Mouse (Mus musculus) limb, embryonic 14.5 days (tissue): Measurements from ENCODE around the gene Pcnx. TPM values are rescaled to one million over a fixed set of nuclear protein-coding genes. Genes with fewer than 3 reads are reported as not detected.

Experiments
- ATAC-seq: fragments of 200-750 bp; cut with Nextera tagmentation; 2 replicates; pipeline ENCODE4 v1.8.0; 2017; ENCODE audit warnings: low read depth, moderate number of reproducible peaks, moderate TSS enrichment; ENCODE audit not compliant: low FRiP score
- DNase-seq: peaks from one replicate; pipeline ENCODE4 v3.0.0-alpha.2; 2015; ENCODE audit warnings: low spot score
- H3K27ac ChIP-seq: fragments of 300-500 bp; sonication (generic); replicated peaks from 2 replicates; pipeline ENCODE4 v1.5.1; 2014; ENCODE audit warnings: low read depth, mild to moderate bottlenecking, low read length, moderate library complexity, mixed read lengths
- H3K27me3 ChIP-seq: fragments of 300-500 bp; sonication (generic); 2 replicates; pipeline ENCODE4 v1.6.1; 2014; ENCODE audit warnings: low read length, mixed read lengths; ENCODE audit not compliant: control insufficient read depth, insufficient read depth
- H3K36me3 ChIP-seq: fragments of 300-500 bp; sonication (generic); 2 replicates; pipeline ENCODE4 v1.6.1; 2014; ENCODE audit warnings: mild to moderate bottlenecking, low read length, moderate library complexity, mixed read lengths; ENCODE audit not compliant: control insufficient read depth, insufficient read depth
- H3K4me1 ChIP-seq: fragments of 300-500 bp; sonication (generic); 2 replicates; pipeline ENCODE4 v1.6.1; 2014; ENCODE audit warnings: antibody characterized with exemption, low read length, mixed read lengths; ENCODE audit not compliant: control insufficient read depth, insufficient read depth
- H3K4me2 ChIP-seq: fragments of 300-500 bp; sonication (generic); replicated peaks from 2 replicates; pipeline ENCODE4 v1.6.1; 2014; ENCODE audit warnings: low read depth, mild to moderate bottlenecking, low read length, moderate library complexity; ENCODE audit not compliant: severe bottlenecking
- H3K4me3 ChIP-seq: fragments of 300-500 bp; sonication (generic); replicated peaks from 2 replicates; pipeline ENCODE4 v1.5.1; 2014; ENCODE audit warnings: low read length
- H3K9ac ChIP-seq: fragments of 300-500 bp; sonication (generic); 2 replicates; pipeline ENCODE4 v1.6.1; 2014; ENCODE audit warnings: mild to moderate bottlenecking, low read depth, low read length, moderate library complexity; ENCODE audit not compliant: severe bottlenecking
- H3K9me3 ChIP-seq: fragments of 300-500 bp; sonication (generic); 2 replicates; pipeline ENCODE4 v1.6.1; 2016; ENCODE audit warnings: low read length; ENCODE audit not compliant: control insufficient read depth
- POLR2A ChIP-seq: fragments of 200-500 bp; IDR thresholded peaks from 2 replicates; pipeline ENCODE4 v1.8.0; 2012; ENCODE audit warnings: inconsistent platforms, mild to moderate bottlenecking, moderate library complexity, borderline replicate concordance; ENCODE audit not compliant: insufficient read depth, insufficient read length; ENCODE audit errors: extremely low read depth
- WGBS: fragments of 180-500 bp; shearing (Covaris S2); extraction: QIAGEN DNeasy Blood & Tissue Kit; methylation state at CpG from one replicate; pipeline ENCODE4 v1.1.7; 2014; 5-methylcytosine and 5-hydroxymethylcytosine counted together
- polyA plus RNA-seq, 2 experiments: library from polyadenylated mRNA; depleted of rRNA in 1 of 2; stranded (reverse) in 1 of 2; unstranded in 1 of 2; fragments of >200 nt; fragmentation: Nextera tagmentation in 1 of 2; extraction: Ambion mirVana in 1 of 2; gene quantifications; 2 replicates each; pipeline versions ENCODE4 v1.2.1 to v1.2.3; 2012 to 2014

Gene Pcnx
- polyA plus RNA-seq (2012; rRNA removed) (32.5 and 36.6 TPM in 2 replicates), polyA plus RNA-seq (2014; fragmentation: Nextera tagmentation; extraction: Ambion mirVana) (18.4 and 20.0 TPM in 2 replicates)

DNA sequence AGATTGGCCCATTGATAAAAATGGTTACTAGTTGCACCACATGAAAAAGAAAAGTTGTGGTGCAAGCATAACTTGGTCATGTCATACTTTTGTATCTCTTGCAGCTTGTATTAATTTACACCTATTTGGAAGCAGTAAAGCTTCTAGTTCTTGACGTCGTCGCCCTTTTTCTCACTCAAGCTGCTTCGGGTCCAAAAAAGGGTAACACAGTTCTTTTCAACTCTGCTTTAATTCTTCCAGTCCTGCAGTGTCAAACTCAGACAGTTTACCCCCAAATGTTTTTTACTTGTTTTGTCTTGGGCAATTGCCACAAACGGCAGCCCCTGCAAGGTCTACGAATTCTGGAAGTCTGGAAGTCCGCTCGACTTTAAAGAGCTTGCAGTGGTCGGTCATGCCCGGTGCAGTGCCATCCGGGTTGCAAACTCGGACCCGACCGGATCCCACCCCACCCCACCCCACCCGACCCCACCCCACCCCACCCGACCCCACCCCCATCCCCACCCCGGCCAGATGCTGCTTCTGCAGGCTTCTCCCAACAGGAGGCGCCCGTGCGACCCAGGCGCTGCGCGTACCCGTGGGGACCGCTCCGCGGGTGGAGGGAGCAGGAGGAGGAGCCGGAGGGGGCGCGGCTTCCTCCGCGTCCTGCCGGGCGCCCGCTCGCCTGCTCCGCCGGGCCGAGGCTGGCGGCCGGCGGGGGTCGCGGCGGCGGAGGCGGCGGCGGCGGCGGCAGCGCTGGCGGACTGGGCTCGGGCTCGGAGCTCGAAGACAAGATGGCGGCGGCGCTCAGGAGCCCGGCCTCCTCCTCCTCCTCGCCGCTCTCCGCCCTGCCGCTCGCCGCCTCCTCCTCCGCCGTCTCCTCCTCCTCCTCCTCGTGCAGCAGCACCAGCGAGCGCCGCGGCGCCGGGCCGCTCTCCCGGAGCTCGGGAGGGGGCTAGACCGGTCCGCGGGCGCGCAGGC lies at the start of gene Pcnx:
Gene Pcnx (plus strand): TSS at position 673 of the 957 bp plus-strand sequence.
- Histone ChIP-seq H3K36me3 (no peaks in the 10 kb centered on the region), H3K4me1 (peaks cover 26% of the 10 kb centered on the region), H3K27ac (peak within 1 kb of the TSS; percentile 89), H3K4me3 (peak within 1 kb of the TSS; percentile 97), H3K4me2 (peak within 1 kb of the TSS; percentile 67), H3K9ac (peak within 1 kb of the TSS; percentile 93), H3K27me3 (no peaks in the 10 kb centered on the region), H3K9me3 (no peaks in the 10 kb centered on the region)
- 3% methylated on average over 14 of the region's 83 CpGs for WGBS
- peak; percentile 86 for DNase-seq
- peak; percentile 89 for ATAC-seq
- no peak for TF ChIP-seq POLR2A

DNA sequence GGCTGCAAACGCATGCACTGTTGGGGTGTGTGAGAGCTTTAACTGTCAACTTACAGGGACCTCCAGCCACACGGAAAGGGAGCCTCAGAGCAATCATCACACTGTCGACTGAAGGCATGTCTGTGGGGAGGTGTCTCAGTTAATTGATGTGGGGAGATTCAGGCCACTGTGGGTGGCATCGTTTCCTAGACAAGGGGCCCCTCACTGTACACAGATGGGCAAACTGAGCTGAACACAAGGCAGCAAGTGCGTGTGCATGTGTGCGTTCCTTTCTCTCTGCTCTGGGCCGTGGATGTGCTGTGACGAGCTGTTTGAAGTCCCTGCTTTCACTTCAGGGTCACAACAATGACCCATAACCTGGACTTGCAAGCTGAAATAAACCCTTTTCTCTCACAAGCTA lies 49.4 kb upstream of the Pcnx start:
- H3K9ac ChIP-seq, result no peak overlapping the region
- H3K36me3 ChIP-seq, result no peaks in the 10 kb centered on the region
- ATAC-seq (no peak), DNase-seq (no peak)
- H3K27me3 ChIP-seq, result no peaks in the 10 kb centered on the region
- H3K4me3 ChIP-seq, result no peak overlapping the region
- no peak for TF ChIP-seq POLR2A
- WGBS, result 42% methylated on average over 8 of the region's 8 CpGs
- no peak overlapping the region for H3K27ac ChIP-seq
- H3K9me3 ChIP-seq, result no peaks in the 10 kb centered on the region
- no peak overlapping the region for H3K4me2 ChIP-seq
- no peaks in the 10 kb centered on the region; the same call in 1 of the 2 replicates for H3K4me1 ChIP-seq

DNA sequence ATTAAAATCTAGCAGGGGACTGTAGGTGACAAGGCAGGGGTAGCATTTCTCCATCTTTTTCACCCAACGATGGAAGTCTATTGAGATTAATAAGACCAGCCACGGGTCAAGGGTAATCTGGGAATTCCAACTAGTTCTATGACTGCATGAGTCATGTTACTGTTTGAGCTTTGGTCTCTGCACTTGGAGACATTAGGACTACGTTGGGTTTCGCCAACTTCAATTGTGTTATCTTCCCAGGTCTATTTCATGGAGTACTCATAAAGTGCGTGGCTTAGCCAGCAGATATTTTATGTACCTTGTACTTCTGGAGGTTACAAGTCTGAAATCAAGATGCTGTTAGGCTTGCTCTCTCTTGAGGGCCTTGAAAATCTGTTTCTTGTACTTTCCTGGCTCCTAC lies 45.1 kb upstream of the Pcnx start:
- Histone ChIP-seq H3K4me1 (0 out of 2 replicates have a peak, but pooled peaks cover 3% of the 10 kb centered on the region), H3K9ac (no peak overlapping the region), H3K27ac (no peak overlapping the region), H3K4me2 (no peak overlapping the region), H3K36me3 (no peaks in the 10 kb centered on the region), H3K27me3 (no peaks in the 10 kb centered on the region), H3K4me3 (no peak overlapping the region), H3K9me3 (no peaks in the 10 kb centered on the region)
- 83% methylated on average over 5 of the region's 5 CpGs for WGBS
- ATAC-seq (no peak), DNase-seq (no peak)
- TF ChIP-seq POLR2A, result no peak

DNA sequence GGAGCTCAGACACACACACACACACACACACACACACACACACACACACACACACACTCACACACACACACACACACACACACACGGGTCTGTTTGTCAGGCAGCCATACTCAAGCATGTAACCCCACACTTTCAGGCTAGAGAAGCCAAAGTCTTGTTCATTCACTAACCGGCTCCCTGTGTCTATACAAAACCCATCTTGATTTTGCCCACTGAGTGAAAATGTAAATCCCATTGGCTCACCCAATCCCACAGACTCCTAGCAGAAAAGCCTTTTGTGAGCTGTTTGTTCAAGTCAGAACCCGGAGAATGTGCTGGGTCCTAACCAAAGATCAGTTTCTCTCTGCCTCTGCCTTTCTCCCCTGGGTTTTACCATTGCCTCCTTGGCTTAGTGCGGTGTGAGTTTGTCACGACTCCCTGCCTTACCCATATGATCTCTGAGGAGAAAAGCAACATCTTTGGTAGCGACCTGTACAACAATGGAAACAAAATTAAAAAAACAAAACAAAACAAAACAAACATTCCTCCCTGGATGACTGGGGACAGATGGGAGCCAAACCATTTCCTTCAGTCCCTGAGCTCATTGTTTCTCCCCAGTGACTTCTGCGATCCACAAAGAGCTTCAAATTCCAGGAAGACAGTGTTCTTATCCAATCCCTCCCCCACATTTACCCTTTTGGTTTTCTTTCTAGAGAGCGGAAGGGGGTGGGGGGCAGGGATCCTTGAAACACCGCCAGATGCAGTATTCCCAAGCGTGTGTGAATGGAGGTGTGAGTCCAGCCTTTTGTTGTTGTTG lies 43.3 kb upstream of the Pcnx start:
- DNase-seq, result no peak
- no peaks in the 10 kb centered on the region for H3K9me3 ChIP-seq
- WGBS, result 25% methylated on average over 10 of the region's 10 CpGs

DNA sequence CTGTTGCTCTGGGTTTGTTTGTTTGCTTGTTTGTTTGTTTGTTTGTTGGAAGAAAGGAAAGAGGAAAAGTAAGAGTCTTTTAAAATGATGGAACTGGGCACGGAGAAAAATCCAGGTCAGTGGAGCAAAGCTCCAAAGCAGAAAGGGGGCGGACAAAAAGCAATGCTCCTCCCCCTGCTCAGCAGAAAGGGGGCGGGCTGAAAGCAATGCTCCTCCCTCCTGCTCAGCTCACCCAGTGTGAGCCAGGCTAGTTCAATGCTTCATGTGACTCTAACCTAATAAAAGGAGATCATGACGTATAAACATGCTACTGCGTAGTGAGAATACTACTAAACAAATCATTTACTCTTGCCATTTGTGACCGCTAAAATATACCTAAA lies 42.7 kb upstream of the Pcnx start:
- Histone ChIP-seq H3K9ac (no peak overlapping the region), H3K36me3 (no peaks in the 10 kb centered on the region), H3K4me1 (0 out of 2 replicates have a peak, but pooled peaks cover 3% of the 10 kb centered on the region), H3K4me2 (no peak overlapping the region), H3K27ac (no peak overlapping the region), H3K27me3 (no peaks in the 10 kb centered on the region), H3K4me3 (no peak overlapping the region), H3K9me3 (no peaks in the 10 kb centered on the region)
- WGBS, result 40% methylated on average over 6 of the region's 6 CpGs
- ATAC-seq (no peak), DNase-seq (no peak)
- no peak for TF ChIP-seq POLR2A

More for the DNA sequence above, 43.3 kb upstream of the Pcnx start:
- no peak for ATAC-seq
- Histone ChIP-seq H3K9ac (no peak overlapping the region), H3K36me3 (no peaks in the 10 kb centered on the region), H3K27ac (no peak overlapping the region), H3K27me3 (no peaks in the 10 kb centered on the region), H3K4me3 (no peak overlapping the region), H3K4me2 (no peak overlapping the region), H3K4me1 (0 out of 2 replicates have a peak, but pooled peaks cover 3% of the 10 kb centered on the region)
- TF ChIP-seq POLR2A, result no peak
